Mouse (Mus musculus) hindbrain, embryonic 10.5 days (tissue): ENCODE data around the gene Ecsit. TPM values are rescaled to one million over a fixed set of nuclear protein-coding genes. Genes with fewer than 3 reads are reported as not detected.

ENCODE experiments used
- DNase-seq: peaks from one replicate; pipeline ENCODE4 v3.0.0-alpha.2; 2017; ENCODE audit warnings: low spot score
- H3K27ac ChIP-seq: fragments of 300-500 bp; sonication (generic); 2 replicates; pipeline ENCODE4 v1.5.1; 2016; ENCODE audit warnings: mild to moderate bottlenecking, moderate library complexity
- H3K27me3 ChIP-seq: fragments of 300-500 bp; sonication (generic); 2 replicates; pipeline ENCODE4 v1.6.1; 2016; ENCODE audit warnings: mild to moderate bottlenecking; ENCODE audit not compliant: poor library complexity, insufficient read depth, severe bottlenecking
- H3K36me3 ChIP-seq: fragments of 300-500 bp; sonication (generic); 2 replicates; pipeline ENCODE4 v1.6.1; 2016; ENCODE audit warnings: mild to moderate bottlenecking, moderate library complexity
- H3K4me1 ChIP-seq: fragments of 300-500 bp; sonication (generic); replicated peaks from 2 replicates; pipeline ENCODE4 v1.6.1; 2016; ENCODE audit warnings: mild to moderate bottlenecking
- H3K4me3 ChIP-seq: fragments of 300-500 bp; sonication (generic); 2 replicates; pipeline ENCODE4 v1.5.1; 2016; ENCODE audit warnings: mild to moderate bottlenecking, moderate library complexity
- H3K9me3 ChIP-seq: fragments of 300-500 bp; sonication (generic); 2 replicates; pipeline ENCODE4 v1.6.1; 2016; ENCODE audit warnings: mild to moderate bottlenecking, moderate library complexity
- WGBS: fragments of 180-500 bp; shearing (Covaris S2); methylation state at CpG from one replicate; pipeline ENCODE4 v1.1.7; 2016; 5-methylcytosine and 5-hydroxymethylcytosine counted together
- polyA plus RNA-seq: library from polyadenylated mRNA; unstranded; fragments of >200 nt; fragmentation: Nextera tagmentation; extraction: Ambion mirVana; gene quantifications from 2 replicates; pipeline ENCODE4 v1.2.1, GENCODE M21; 2016

Gene Ecsit
- polyA plus RNA-seq, 1 experiment from 2014 or later = 45.5 TPM

- Histone ChIP-seq H3K27ac (peak within 1 kb of the TSS; percentile 92), H3K36me3 (peaks cover 30% of the 10 kb centered on the region)
- under 1% methylated on average over 52 of the region's 52 CpGs for WGBS
Measured at GRCm38 (mm10) chr9:22116740-22117426, 31.6 kb upstream of the Ecsit start, which contains the start of gene Elof1. Gene Elof1 (minus strand): TSS chr9:22117172.

GRCm38 (mm10) chr9:22116086-22116485 is 30.8 kb upstream of the Ecsit start:
- H3K4me1 ChIP-seq = peaks cover 24% of the 10 kb centered on the region
- H3K9me3 ChIP-seq = no peaks in the 10 kb centered on the region
- H3K36me3 ChIP-seq = peaks cover 38% of the 10 kb centered on the region
- H3K27me3 ChIP-seq = no peaks in the 10 kb centered on the region
- DNase-seq = peak; percentile 40
- H3K4me3 ChIP-seq = peak overlapping the region; percentile 97
- peak overlapping the region; percentile 92 for H3K27ac ChIP-seq
- WGBS = 25% methylated on average over 15 of the region's 15 CpGs

More at GRCm38 (mm10) chr9:22116740-22117426, 31.6 kb upstream of the Ecsit start, which contains the start of gene Elof1:
- H3K9me3 ChIP-seq = no peaks in the 10 kb centered on the region
- DNase-seq = peak; percentile 95
- peak within 1 kb of the TSS; percentile 97 for H3K4me3 ChIP-seq
- no peaks in the 10 kb centered on the region for H3K27me3 ChIP-seq
- peaks cover 24% of the 10 kb centered on the region for H3K4me1 ChIP-seq

GRCm38 (mm10) chr9:22115635-22116034 is 30.4 kb upstream of the Ecsit start:
- no peaks in the 10 kb centered on the region for H3K27me3 ChIP-seq
- peaks cover 43% of the 10 kb centered on the region for H3K36me3 ChIP-seq
- peaks cover 24% of the 10 kb centered on the region for H3K4me1 ChIP-seq
- no peaks in the 10 kb centered on the region for H3K9me3 ChIP-seq
- no peak for DNase-seq
- peak overlapping the region; percentile 92; the same call in 1 of the 2 replicates for H3K27ac ChIP-seq
- WGBS = 91% methylated on average over 4 of the region's 4 CpGs
- H3K4me3 ChIP-seq = peak overlapping the region; percentile 97

- H3K9me3 ChIP-seq = no peaks in the 10 kb centered on the region
- no peaks in the 10 kb centered on the region for H3K27me3 ChIP-seq
- DNase-seq = no peak
- no peak overlapping the region for H3K27ac ChIP-seq
- H3K4me3 ChIP-seq = no peak overlapping the region
- H3K4me1 ChIP-seq = no peaks in the 10 kb centered on the region
- H3K36me3 ChIP-seq = peaks cover 53% of the 10 kb centered on the region
- 92% methylated on average over 9 of the region's 9 CpGs for WGBS
Measured at GRCm38 (mm10) chr9:22108194-22108593, 23.0 kb upstream of the Ecsit start.

- no peak overlapping the region for H3K4me3 ChIP-seq
- H3K27ac ChIP-seq = no peak overlapping the region; the same call in 1 of the 2 replicates
- 3% methylated on average over 18 of the region's 18 CpGs for WGBS
- peaks cover 17% of the 10 kb centered on the region for H3K4me1 ChIP-seq
- H3K36me3 ChIP-seq = no peaks in the 10 kb centered on the region
- H3K27me3 ChIP-seq = peaks cover 57% of the 10 kb centered on the region
- no peaks in the 10 kb centered on the region for H3K9me3 ChIP-seq
- DNase-seq = peak; percentile 13
Measured at GRCm38 (mm10) chr9:22099922-22100321, 14.7 kb upstream of the Ecsit start.

- H3K27ac ChIP-seq = no peak within 1 kb of the TSS; the same call in 1 of the 2 replicates
- H3K4me3 ChIP-seq = no peak within 1 kb of the TSS
- H3K27me3 ChIP-seq = peaks cover 63% of the 10 kb centered on the region
- no peaks in the 10 kb centered on the region for H3K9me3 ChIP-seq
- no peaks in the 10 kb centered on the region for H3K36me3 ChIP-seq
- DNase-seq = no peak
- H3K4me1 ChIP-seq = peaks cover 17% of the 10 kb centered on the region
- WGBS = 9% methylated on average over 14 of the region's 14 CpGs
Measured at GRCm38 (mm10) chr9:22098993-22099696, 13.9 kb upstream of the Ecsit start, which contains the start of gene Cnn1. Gene Cnn1 (plus strand): TSS chr9:22099216.

GRCm38 (mm10) chr9:22095854-22096307 is 10.6 kb upstream of the Ecsit start:
- peak overlapping the region; percentile 80 for H3K27ac ChIP-seq
- 3% methylated on average over 24 of the region's 24 CpGs for WGBS
- DNase-seq = peak; percentile 84
- H3K4me1 ChIP-seq = peaks cover 17% of the 10 kb centered on the region
- H3K4me3 ChIP-seq = peak overlapping the region; percentile 54
- peaks cover 50% of the 10 kb centered on the region for H3K27me3 ChIP-seq
- H3K36me3 ChIP-seq = no peaks in the 10 kb centered on the region
- H3K9me3 ChIP-seq = no peaks in the 10 kb centered on the region

- peaks cover 18% of the 10 kb centered on the region for H3K27me3 ChIP-seq
- no peaks in the 10 kb centered on the region for H3K9me3 ChIP-seq
- H3K36me3 ChIP-seq = no peaks in the 10 kb centered on the region
- peaks cover 6% of the 10 kb centered on the region for H3K4me1 ChIP-seq
- no peak overlapping the region for H3K27ac ChIP-seq
- H3K4me3 ChIP-seq = no peak overlapping the region
- no peak for DNase-seq
- WGBS = 91% methylated on average over 6 of the region's 6 CpGs
Measured at GRCm38 (mm10) chr9:22092746-22093145, 7.5 kb upstream of the Ecsit start.

- Histone ChIP-seq H3K27me3 (0 out of 2 replicates have a peak, but pooled peaks cover 6% of the 10 kb centered on the region), H3K4me1 (peaks cover 7% of the 10 kb centered on the region), H3K4me3 (no peak overlapping the region), H3K36me3 (no peaks in the 10 kb centered on the region), H3K9me3 (no peaks in the 10 kb centered on the region), H3K27ac (no peak overlapping the region)
- 89% methylated on average over 7 of the region's 7 CpGs for WGBS
- DNase-seq = no peak
Measured at GRCm38 (mm10) chr9:22089986-22090385, 4.7 kb upstream of the Ecsit start.

- WGBS = over 99% methylated on average over 7 of the region's 7 CpGs
- DNase-seq = no peak
- H3K27me3 ChIP-seq = 0 out of 2 replicates have a peak, but pooled peaks cover 1% of the 10 kb centered on the region
- H3K36me3 ChIP-seq = no peaks in the 10 kb centered on the region
- H3K9me3 ChIP-seq = no peaks in the 10 kb centered on the region
- H3K4me1 ChIP-seq = peaks cover 13% of the 10 kb centered on the region
- no peak overlapping the region for H3K27ac ChIP-seq
- no peak overlapping the region for H3K4me3 ChIP-seq
Measured at GRCm38 (mm10) chr9:22089281-22089680, 4.0 kb upstream of the Ecsit start.

GRCm38 (mm10) chr9:22087034-22087618 is 1.9 kb upstream of the Ecsit start:
- no peak overlapping the region for H3K4me3 ChIP-seq
- no peak overlapping the region for H3K27ac ChIP-seq
- no peak for DNase-seq
- peaks cover 16% of the 10 kb centered on the region for H3K4me1 ChIP-seq
- 89% methylated on average over 2 of the region's 2 CpGs for WGBS
- peaks cover 11% of the 10 kb centered on the region; the same call in 1 of the 2 replicates for H3K36me3 ChIP-seq
- no peaks in the 10 kb centered on the region for H3K9me3 ChIP-seq
- no peaks in the 10 kb centered on the region for H3K27me3 ChIP-seq

GRCm38 (mm10) chr9:22086012-22086411 is 774 bp upstream of the Ecsit start:
- Histone ChIP-seq H3K4me1 (peaks cover 16% of the 10 kb centered on the region), H3K27me3 (no peaks in the 10 kb centered on the region), H3K27ac (peak overlapping the region; percentile 86; the same call in 1 of the 2 replicates), H3K4me3 (peak overlapping the region; percentile 86), H3K9me3 (no peaks in the 10 kb centered on the region), H3K36me3 (peaks cover 12% of the 10 kb centered on the region; the same call in 1 of the 2 replicates)
- 87% methylated on average over 6 of the region's 6 CpGs for WGBS
- DNase-seq = no peak
